Mouse (Mus musculus) heart, postnatal 0 days (tissue): ENCODE results near the gene Spata32.

Experiments
- CTCF ChIP-seq: IDR thresholded peaks from 2 replicates; pipeline ENCODE4 v1.5.1; 2016; ENCODE audit warnings: antibody characterized with exemption, control low read depth, low read depth
- EP300 ChIP-seq: IDR thresholded peaks from 2 replicates; pipeline ENCODE4 v1.6.1; 2016; ENCODE audit warnings: antibody characterized with exemption, low read depth

DNA sequence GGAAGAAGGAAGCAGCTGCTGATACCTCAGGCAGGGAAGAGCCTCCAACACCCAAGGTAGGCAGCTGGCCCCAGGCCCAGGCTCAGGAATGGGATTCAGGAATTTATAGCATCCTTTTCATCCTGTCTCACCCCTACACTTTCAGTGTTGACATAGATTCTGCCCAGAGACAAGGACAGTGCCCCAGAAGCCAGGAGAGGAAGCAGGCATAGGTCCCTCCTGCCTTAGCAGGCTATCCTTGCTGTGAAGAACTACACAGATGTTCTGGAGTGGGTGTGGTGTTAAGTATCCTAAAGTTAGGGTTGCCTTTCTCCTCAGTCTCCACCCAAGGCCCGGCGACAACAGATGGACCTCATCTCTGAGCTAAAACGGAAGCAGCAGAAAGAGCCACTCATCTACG, 20.9 kb downstream of the Spata32 start:
- TF ChIP-seq CTCF (no peak), EP300 (no peak)
